Mouse (Mus musculus) heart, postnatal 14 days (tissue): ENCODE measurements around the gene Wscd2. TPM values are rescaled to one million over a fixed set of nuclear protein-coding genes. Genes with fewer than 3 reads are reported as not detected.
A peak's percentile ranks its signal among the peaks of the same experiment; 100 is the strongest.

Experiments used
- DNase-seq, 2 experiments: peaks; one replicate each; pipeline ENCODE4 v3.0.0; 2021 to 2022
- intact Hi-C: fragments of 180-260 bp; cut with DNase I; formaldehyde crosslinking; loops from one replicate; pipeline ENCODE4 v1.15.1; 2025
- total RNA-seq, 2 experiments: library from RNA; stranded (reverse); gene quantifications; 2 replicates each; pipeline ENCODE4 v1.2.3; 2021

The Wscd2 gene
- total RNA-seq, 2 experiments from 2014 or later: 0.36 to 0.49 TPM

GRCm38 (mm10) chr5:113606961-113607785, 117.0 kb downstream of the Wscd2 start:
- DNase-seq: peak; percentile 41 to 49

GRCm38 (mm10) chr5:113607941-113608431, 117.9 kb downstream of the Wscd2 start:
- DNase-seq: peak; percentile 47 to 48
- intact Hi-C loops: no loop called here

More at GRCm38 (mm10) chr5:113606961-113607785, 117.0 kb downstream of the Wscd2 start:
- intact Hi-C loops: no loop called here

- no peak for DNase-seq
- intact Hi-C loops: no loop called here
Observed at GRCm38 (mm10) chr5:113608511-113608910, 118.4 kb downstream of the Wscd2 start.

- intact Hi-C loops: no loop called here
- DNase-seq: no peak
Observed at GRCm38 (mm10) chr5:113609891-113610290, 119.8 kb downstream of the Wscd2 start.

GRCm38 (mm10) chr5:113610490-113610889, 120.4 kb downstream of the Wscd2 start:
- DNase-seq: no peak
- intact Hi-C loops: no loop called here

- DNase-seq: no peak
- intact Hi-C loops: no loop called here
Observed at GRCm38 (mm10) chr5:113611131-113611530, 121.0 kb downstream of the Wscd2 start.

- intact Hi-C loops: no loop called here
- DNase-seq: peak; percentile 48 to 64
Observed at GRCm38 (mm10) chr5:113611771-113612233, 121.7 kb downstream of the Wscd2 start.

- no peak for DNase-seq
- intact Hi-C loops: no loop called here
Observed at GRCm38 (mm10) chr5:113618716-113619115, 128.6 kb downstream of the Wscd2 start.

GRCm38 (mm10) chr5:113619151-113619550, 129.0 kb downstream of the Wscd2 start:
- intact Hi-C loops: no loop called here
- no peak for DNase-seq

- DNase-seq: no peak
- intact Hi-C loops: no loop called here
Observed at GRCm38 (mm10) chr5:113620130-113620716, 130.1 kb downstream of the Wscd2 start.

GRCm38 (mm10) chr5:113620999-113621398, 130.9 kb downstream of the Wscd2 start:
- no peak for DNase-seq
- intact Hi-C loops: no loop called here

- DNase-seq: no peak
- intact Hi-C loops: no loop called here
Observed at GRCm38 (mm10) chr5:113623052-113623451, 132.9 kb downstream of the Wscd2 start.

- intact Hi-C loops: no loop called here
Observed at GRCm38 (mm10) chr5:113625068-113625467, 134.9 kb downstream of the Wscd2 start.

GRCm38 (mm10) chr5:113626352-113626751, 136.2 kb downstream of the Wscd2 start:
- no peak for DNase-seq
- intact Hi-C loops: no loop called here

More at GRCm38 (mm10) chr5:113625068-113625467, 134.9 kb downstream of the Wscd2 start:
- DNase-seq: peak; percentile 48 to 61

GRCm38 (mm10) chr5:113626991-113627390, 136.9 kb downstream of the Wscd2 start:
- intact Hi-C loops: no loop called here
- no peak for DNase-seq

- DNase-seq: peak; percentile 75 to 76
- intact Hi-C loops: no loop called here
Observed at GRCm38 (mm10) chr5:113627820-113628437, 137.8 kb downstream of the Wscd2 start.

- intact Hi-C loops: no loop called here
- no peak for DNase-seq
Observed at GRCm38 (mm10) chr5:113629248-113629647, 139.1 kb downstream of the Wscd2 start.

- DNase-seq: no peak
- intact Hi-C loops: no loop called here
Observed at GRCm38 (mm10) chr5:113630116-113630515, 140.0 kb downstream of the Wscd2 start.

- intact Hi-C loops: no loop called here
- DNase-seq: no peak
Observed at GRCm38 (mm10) chr5:113633037-113633714, 143.0 kb downstream of the Wscd2 start.

- intact Hi-C loops: no loop called here
- peak; percentile 59 to 71 for DNase-seq
Observed at GRCm38 (mm10) chr5:113634024-113634651, 144.0 kb downstream of the Wscd2 start.
